Mouse (Mus musculus): ENCODE measurements around the gene Ciao2a. TPM values are rescaled to one million over a fixed set of nuclear protein-coding genes. Genes with fewer than 3 reads are reported as not detected.

The Ciao2a gene
- 87.5 and 89.0 TPM in 2 replicates for polyA plus RNA-seq (2015; fragmentation: Nextera tagmentation; extraction: Ambion mirVana)

- no peaks in the 10 kb centered on the region for H3K36me3 ChIP-seq
- H3K27ac ChIP-seq (replicated peaks) = peak within 1 kb of the TSS; percentile 89
- H3K27me3 ChIP-seq = no peaks in the 10 kb centered on the region
- H3K4me3 ChIP-seq = peak within 1 kb of the TSS; percentile 54
- WGBS = 2% methylated on average over 34 of the region's 34 CpGs
- peak within 1 kb of the TSS; percentile 70 for H3K4me2 ChIP-seq (replicated peaks)
- peak; percentile 70 for ATAC-seq (replicated peaks)
- H3K4me1 ChIP-seq = peaks cover 36% of the 10 kb centered on the region
- H3K9ac ChIP-seq (replicated peaks) = peak within 1 kb of the TSS; percentile 61
- no peaks in the 10 kb centered on the region for H3K9me3 ChIP-seq
These were observed at the start of gene Ciao2a, which contains the start of gene Snx1 for GRCm38 (mm10) chr9:66126456-66127192. Gene Ciao2a, plus strand, starts transcription at chr9:66126611. Gene Snx1, minus strand, starts transcription at chr9:66126587.

GRCm38 (mm10) chr9:66078072-66078471 is 48.3 kb upstream of the Ciao2a start:
- H3K27ac ChIP-seq (replicated peaks) = peak overlapping the region; percentile 54; the same call in 1 of the 2 replicates
- ATAC-seq (replicated peaks) = no peak
- H3K27me3 ChIP-seq = no peaks in the 10 kb centered on the region
- 77% methylated on average over 3 of the region's 3 CpGs for WGBS
- H3K36me3 ChIP-seq = no peaks in the 10 kb centered on the region
- no peak overlapping the region for H3K4me3 ChIP-seq
- peaks cover 6% of the 10 kb centered on the region for H3K4me1 ChIP-seq
- H3K9ac ChIP-seq (replicated peaks) = no peak overlapping the region
- peak overlapping the region; percentile 20; the same call in 1 of the 2 replicates for H3K4me2 ChIP-seq (replicated peaks)
- H3K9me3 ChIP-seq = 0 out of 2 replicates have a peak, but pooled peaks cover 3% of the 10 kb centered on the region

GRCm38 (mm10) chr9:66078493-66078892 is 47.9 kb upstream of the Ciao2a start:
- H3K9me3 ChIP-seq = 0 out of 2 replicates have a peak, but pooled peaks cover 3% of the 10 kb centered on the region
- peak overlapping the region; percentile 20 for H3K4me2 ChIP-seq (replicated peaks)
- H3K4me3 ChIP-seq = no peak overlapping the region
- ATAC-seq (replicated peaks) = no peak
- H3K36me3 ChIP-seq = no peaks in the 10 kb centered on the region
- H3K9ac ChIP-seq (replicated peaks) = no peak overlapping the region
- H3K4me1 ChIP-seq = peaks cover 6% of the 10 kb centered on the region
- WGBS = 10% methylated on average over 14 of the region's 14 CpGs
- peak overlapping the region; percentile 54; the same call in 1 of the 2 replicates for H3K27ac ChIP-seq (replicated peaks)
- H3K27me3 ChIP-seq = no peaks in the 10 kb centered on the region

- Histone ChIP-seq H3K4me2 (replicated peaks) (no peak overlapping the region), H3K27me3 (no peaks in the 10 kb centered on the region), H3K27ac (replicated peaks) (no peak overlapping the region), H3K4me1 (peaks cover 6% of the 10 kb centered on the region), H3K9me3 (no peaks in the 10 kb centered on the region), H3K36me3 (no peaks in the 10 kb centered on the region), H3K4me3 (no peak overlapping the region), H3K9ac (replicated peaks) (no peak overlapping the region)
- 76% methylated on average over 3 of the region's 3 CpGs for WGBS
- ATAC-seq (replicated peaks) = no peak
These were observed 45.5 kb upstream of the Ciao2a start for GRCm38 (mm10) chr9:66080804-66081459.

GRCm38 (mm10) chr9:66081999-66082398 is 44.4 kb upstream of the Ciao2a start:
- peaks cover 6% of the 10 kb centered on the region for H3K4me1 ChIP-seq
- no peak overlapping the region for H3K27ac ChIP-seq (replicated peaks)
- H3K9me3 ChIP-seq = no peaks in the 10 kb centered on the region
- no peak overlapping the region for H3K4me3 ChIP-seq
- no peak for ATAC-seq (replicated peaks)
- no peak overlapping the region for H3K9ac ChIP-seq (replicated peaks)
- no peak overlapping the region for H3K4me2 ChIP-seq (replicated peaks)
- no peaks in the 10 kb centered on the region for H3K27me3 ChIP-seq
- H3K36me3 ChIP-seq = peaks cover 3% of the 10 kb centered on the region; the same call in 1 of the 2 replicates
- 90% methylated on average over 4 of the region's 4 CpGs for WGBS

GRCm38 (mm10) chr9:66084171-66084570 is 42.2 kb upstream of the Ciao2a start:
- no peak for ATAC-seq (replicated peaks)
- peaks cover 25% of the 10 kb centered on the region for H3K36me3 ChIP-seq
- H3K27me3 ChIP-seq = no peaks in the 10 kb centered on the region
- no peak overlapping the region for H3K27ac ChIP-seq (replicated peaks)
- WGBS = 90% methylated on average over 3 of the region's 3 CpGs
- no peaks in the 10 kb centered on the region for H3K9me3 ChIP-seq
- no peak overlapping the region for H3K4me2 ChIP-seq (replicated peaks)
- H3K4me3 ChIP-seq = no peak overlapping the region
- H3K9ac ChIP-seq (replicated peaks) = no peak overlapping the region
- H3K4me1 ChIP-seq = no peaks in the 10 kb centered on the region

- Histone ChIP-seq H3K27ac (replicated peaks) (no peak overlapping the region), H3K4me3 (no peak overlapping the region), H3K4me1 (no peaks in the 10 kb centered on the region), H3K27me3 (no peaks in the 10 kb centered on the region), H3K4me2 (replicated peaks) (no peak overlapping the region), H3K9me3 (no peaks in the 10 kb centered on the region), H3K9ac (replicated peaks) (no peak overlapping the region), H3K36me3 (peaks cover 48% of the 10 kb centered on the region)
- 96% methylated on average over 7 of the region's 7 CpGs for WGBS
- no peak for ATAC-seq (replicated peaks)
These were observed 39.3 kb upstream of the Ciao2a start for GRCm38 (mm10) chr9:66087062-66087461.

- Histone ChIP-seq H3K9ac (replicated peaks) (no peak overlapping the region), H3K27ac (replicated peaks) (no peak overlapping the region), H3K36me3 (peaks cover 62% of the 10 kb centered on the region), H3K4me3 (no peak overlapping the region), H3K4me2 (replicated peaks) (no peak overlapping the region), H3K27me3 (no peaks in the 10 kb centered on the region), H3K9me3 (no peaks in the 10 kb centered on the region), H3K4me1 (no peaks in the 10 kb centered on the region)
- WGBS = 70% methylated on average over 4 of the region's 4 CpGs
- ATAC-seq (replicated peaks) = no peak
These were observed 38.0 kb upstream of the Ciao2a start for GRCm38 (mm10) chr9:66088411-66088810.

GRCm38 (mm10) chr9:66090593-66091244 is 35.7 kb upstream of the Ciao2a start:
- Histone ChIP-seq H3K27me3 (no peaks in the 10 kb centered on the region), H3K36me3 (peaks cover 84% of the 10 kb centered on the region)
- WGBS = 87% methylated on average over 13 of the region's 13 CpGs

GRCm38 (mm10) chr9:66091327-66092231 is 34.8 kb upstream of the Ciao2a start:
- H3K36me3 ChIP-seq = peaks cover 92% of the 10 kb centered on the region
- WGBS = 78% methylated on average over 6 of the region's 6 CpGs
- ATAC-seq (replicated peaks) = no peak
- H3K9ac ChIP-seq (replicated peaks) = no peak overlapping the region
- H3K4me3 ChIP-seq = no peak overlapping the region
- H3K4me2 ChIP-seq (replicated peaks) = no peak overlapping the region
- H3K27me3 ChIP-seq = no peaks in the 10 kb centered on the region
- no peaks in the 10 kb centered on the region for H3K9me3 ChIP-seq
- no peaks in the 10 kb centered on the region for H3K4me1 ChIP-seq
- no peak overlapping the region for H3K27ac ChIP-seq (replicated peaks)

More at GRCm38 (mm10) chr9:66090593-66091244, 35.7 kb upstream of the Ciao2a start:
- no peak overlapping the region for H3K4me3 ChIP-seq
- H3K9me3 ChIP-seq = no peaks in the 10 kb centered on the region
- no peak overlapping the region for H3K27ac ChIP-seq (replicated peaks)
- no peak overlapping the region for H3K9ac ChIP-seq (replicated peaks)
- no peak for ATAC-seq (replicated peaks)
- H3K4me2 ChIP-seq (replicated peaks) = no peak overlapping the region
- H3K4me1 ChIP-seq = no peaks in the 10 kb centered on the region

GRCm38 (mm10) chr9:66092664-66093063 is 33.7 kb upstream of the Ciao2a start:
- ATAC-seq (replicated peaks) = no peak
- no peaks in the 10 kb centered on the region for H3K27me3 ChIP-seq
- no peak overlapping the region for H3K9ac ChIP-seq (replicated peaks)
- no peak overlapping the region for H3K4me2 ChIP-seq (replicated peaks)
- H3K4me1 ChIP-seq = no peaks in the 10 kb centered on the region
- H3K4me3 ChIP-seq = no peak overlapping the region
- H3K9me3 ChIP-seq = no peaks in the 10 kb centered on the region
- H3K36me3 ChIP-seq = peaks cover 93% of the 10 kb centered on the region
- WGBS = 90% methylated on average over 2 of the region's 2 CpGs
- H3K27ac ChIP-seq (replicated peaks) = no peak overlapping the region

Measured in forebrain, embryonic 15.5 days (tissue).